Mouse (Mus musculus): ENCODE measurements around the gene Casq1. TPM values are rescaled to one million over a fixed set of nuclear protein-coding genes. Genes with fewer than 3 reads are reported as not detected.
"Not testable (repeated sequence)": the region's sequence is repeated elsewhere in the genome, so short reads cannot be mapped to it uniquely, and the experiment has no call there.

The Casq1 gene
- polyA plus RNA-seq (2015; fragmentation: Nextera tagmentation; extraction: Ambion mirVana) = 1.7 and 2.7 TPM in 2 replicates

GRCm38 (mm10) chr1:172219451-172220406 is at the start of gene Casq1:
Gene Casq1, minus strand, starts transcription at chr1:172219868.
- Histone ChIP-seq H3K27me3 (replicated peaks) (no peaks in the 10 kb centered on the region), H3K36me3 (replicated peaks) (no peaks in the 10 kb centered on the region), H3K4me2 (no peak within 1 kb of the TSS), H3K4me1 (peaks cover 20% of the 10 kb centered on the region), H3K9ac (no peak within 1 kb of the TSS), H3K9me3 (no peaks in the 10 kb centered on the region), H3K27ac (peak within 1 kb of the TSS; percentile 42; the same call in 1 of the 2 replicates), H3K4me3 (no peak within 1 kb of the TSS)
- peak; percentile 12; the same call in 1 of the 2 replicates for ATAC-seq (replicated peaks)
- WGBS = 83% methylated on average over 19 of the region's 19 CpGs

GRCm38 (mm10) chr1:172261477-172262078 is 41.9 kb upstream of the Casq1 start, which contains the start of gene Igsf8:
Gene Igsf8, plus strand, starts transcription at chr1:172261641.
- Histone ChIP-seq H3K9ac (no peak within 1 kb of the TSS), H3K27me3 (replicated peaks) (no peaks in the 10 kb centered on the region), H3K27ac (peak within 1 kb of the TSS; percentile 49), H3K4me3 (no peak within 1 kb of the TSS), H3K36me3 (replicated peaks) (no peaks in the 10 kb centered on the region), H3K4me2 (no peak within 1 kb of the TSS), H3K4me1 (peaks cover 9% of the 10 kb centered on the region; the same call in 1 of the 2 replicates), H3K9me3 (no peaks in the 10 kb centered on the region)
- 0 out of 2 replicates have a peak, but pooled peaks have one; percentile 27 for ATAC-seq (replicated peaks)
- 14% methylated on average over 8 of the region's 8 CpGs for WGBS

GRCm38 (mm10) chr1:172258314-172258713 is 38.6 kb upstream of the Casq1 start, which contains the start of gene Atp1a4:
Gene Atp1a4, minus strand, starts transcription at chr1:172258414.
- Histone ChIP-seq H3K27me3 (replicated peaks) (no peaks in the 10 kb centered on the region), H3K27ac (no peak within 1 kb of the TSS), H3K4me2 (no peak within 1 kb of the TSS), H3K9ac (no peak within 1 kb of the TSS), H3K9me3 (no peaks in the 10 kb centered on the region), H3K36me3 (replicated peaks) (no peaks in the 10 kb centered on the region), H3K4me1 (peaks cover 9% of the 10 kb centered on the region; the same call in 1 of the 2 replicates), H3K4me3 (no peak within 1 kb of the TSS)
- WGBS = 88% methylated on average over 6 of the region's 6 CpGs
- ATAC-seq (replicated peaks) = no peak

- H3K27ac ChIP-seq = no peak overlapping the region
- 41% methylated on average over 2 of the region's 2 CpGs for WGBS
- H3K27me3 ChIP-seq (replicated peaks) = no peaks in the 10 kb centered on the region
- H3K9ac ChIP-seq = no peak overlapping the region
- H3K36me3 ChIP-seq (replicated peaks) = no peaks in the 10 kb centered on the region
- 0 out of 2 replicates have a peak, but pooled peaks have one; percentile 33 for ATAC-seq (replicated peaks)
- no peaks in the 10 kb centered on the region for H3K4me1 ChIP-seq
- no peak overlapping the region for H3K4me2 ChIP-seq
- H3K4me3 ChIP-seq = no peak overlapping the region
- H3K9me3 ChIP-seq = no peaks in the 10 kb centered on the region
Observed at GRCm38 (mm10) chr1:172247679-172248078, 28.0 kb upstream of the Casq1 start.

- WGBS = 77% methylated on average over 4 of the region's 4 CpGs
- no peaks in the 10 kb centered on the region for H3K27me3 ChIP-seq (replicated peaks)
- no peak overlapping the region for H3K4me3 ChIP-seq
- no peaks in the 10 kb centered on the region for H3K4me1 ChIP-seq
- no peak overlapping the region for H3K4me2 ChIP-seq
- ATAC-seq (replicated peaks) = no peak
- H3K9ac ChIP-seq = no peak overlapping the region
- no peaks in the 10 kb centered on the region for H3K36me3 ChIP-seq (replicated peaks)
- no peaks in the 10 kb centered on the region for H3K9me3 ChIP-seq
- H3K27ac ChIP-seq = no peak overlapping the region
Observed at GRCm38 (mm10) chr1:172247216-172247615, 27.5 kb upstream of the Casq1 start.

- not testable (repeated sequence) for H3K27me3 ChIP-seq (replicated peaks); H3K4me2 ChIP-seq; H3K4me3 ChIP-seq; H3K27ac ChIP-seq; H3K36me3 ChIP-seq (replicated peaks); H3K9ac ChIP-seq; H3K4me1 ChIP-seq; ATAC-seq (replicated peaks); H3K9me3 ChIP-seq
- 53% methylated on average over 23 of the region's 23 CpGs for WGBS
Observed at GRCm38 (mm10) chr1:172244645-172245044, 25.0 kb upstream of the Casq1 start.

GRCm38 (mm10) chr1:172243547-172244205 is 24.0 kb upstream of the Casq1 start:
- 34% methylated on average over 16 of the region's 16 CpGs for WGBS
- Histone ChIP-seq H3K27me3 (replicated peaks) (no peaks in the 10 kb centered on the region), H3K4me3 (no peak overlapping the region), H3K9ac (no peak overlapping the region), H3K4me1 (no peaks in the 10 kb centered on the region), H3K4me2 (no peak overlapping the region), H3K27ac (no peak overlapping the region), H3K9me3 (no peaks in the 10 kb centered on the region), H3K36me3 (replicated peaks) (no peaks in the 10 kb centered on the region)
- no peak for ATAC-seq (replicated peaks)

GRCm38 (mm10) chr1:172242401-172242800 is 22.7 kb upstream of the Casq1 start:
- ATAC-seq (replicated peaks) = peak; percentile 76
- 15% methylated on average over 2 of the region's 2 CpGs for WGBS
- no peaks in the 10 kb centered on the region for H3K4me1 ChIP-seq
- H3K36me3 ChIP-seq (replicated peaks) = no peaks in the 10 kb centered on the region
- no peak overlapping the region for H3K4me2 ChIP-seq
- no peak overlapping the region for H3K9ac ChIP-seq
- no peaks in the 10 kb centered on the region for H3K27me3 ChIP-seq (replicated peaks)
- H3K27ac ChIP-seq = 0 out of 2 replicates have a peak overlapping the region, but pooled peaks have one; percentile 5
- no peak overlapping the region for H3K4me3 ChIP-seq
- H3K9me3 ChIP-seq = no peaks in the 10 kb centered on the region

GRCm38 (mm10) chr1:172240945-172241708 is 21.5 kb upstream of the Casq1 start:
- no peaks in the 10 kb centered on the region for H3K9me3 ChIP-seq
- no peak for ATAC-seq (replicated peaks)
- 28% methylated on average over 6 of the region's 6 CpGs for WGBS

GRCm38 (mm10) chr1:172229215-172229614 is 9.5 kb upstream of the Casq1 start:
- Histone ChIP-seq H3K9me3 (no peaks in the 10 kb centered on the region), H3K4me2 (no peak overlapping the region), H3K27me3 (replicated peaks) (no peaks in the 10 kb centered on the region), H3K9ac (no peak overlapping the region), H3K4me3 (no peak overlapping the region), H3K27ac (no peak overlapping the region), H3K36me3 (replicated peaks) (no peaks in the 10 kb centered on the region), H3K4me1 (no peaks in the 10 kb centered on the region)
- WGBS = 91% methylated on average over 1 of the region's 1 CpGs
- ATAC-seq (replicated peaks) = no peak

More at GRCm38 (mm10) chr1:172240945-172241708, 21.5 kb upstream of the Casq1 start:
- Histone ChIP-seq H3K4me2 (no peak overlapping the region), H3K27me3 (replicated peaks) (no peaks in the 10 kb centered on the region), H3K4me3 (no peak overlapping the region), H3K9ac (no peak overlapping the region), H3K4me1 (no peaks in the 10 kb centered on the region), H3K36me3 (replicated peaks) (no peaks in the 10 kb centered on the region), H3K27ac (no peak overlapping the region)

GRCm38 (mm10) chr1:172228209-172228608 is 8.5 kb upstream of the Casq1 start:
- no peak overlapping the region for H3K4me3 ChIP-seq
- no peaks in the 10 kb centered on the region for H3K27me3 ChIP-seq (replicated peaks)
- H3K27ac ChIP-seq = no peak overlapping the region
- H3K4me1 ChIP-seq = no peaks in the 10 kb centered on the region
- no peaks in the 10 kb centered on the region for H3K36me3 ChIP-seq (replicated peaks)
- ATAC-seq (replicated peaks) = no peak
- H3K4me2 ChIP-seq = no peak overlapping the region
- no peak overlapping the region for H3K9ac ChIP-seq
- H3K9me3 ChIP-seq = no peaks in the 10 kb centered on the region
- 81% methylated on average over 2 of the region's 2 CpGs for WGBS

All from midbrain, embryonic 15.5 days (tissue).